Comparison of ENCODE assay signal across 30 mouse cellular contexts in genomic region chr2:129569120-129569519, GRCm38 (mm10). TPM values are rescaled to one million over a fixed set of nuclear protein-coding genes. Genes with fewer than 3 reads are reported as not detected.
"Had no signal": no experiment of that assay in that cellular context is flagged by ENCODE, and none has a peak within 500 bp of the region (broad histone marks: within the 10 kb centered on the region; RNA-seq: fewer than 3 reads in every experiment).

No protein-coding gene starts in this region.

- H3K4me3 ChIP-seq: gastrocnemius, adult 2 months; heart, embryonic 10.5 days; heart, embryonic 12.5 days; hindbrain, embryonic 10.5 days; hindbrain, embryonic 12.5 days; intestine, embryonic 15.5 days; kidney, embryonic 15.5 days; limb, embryonic 13.5 days; limb, embryonic 15.5 days; liver, embryonic 12.5 days had no signal

- ATAC-seq: hindbrain, embryonic 16.5 days; inflammation-experienced regulatory T-cells, adult 6 months; intestine, embryonic 15.5 days; intestine, postnatal 0 days; liver, embryonic 12.5 days had no signal

- H3K27ac ChIP-seq: gastrocnemius, adult 2 months; heart, embryonic 10.5 days; hindbrain, embryonic 10.5 days; hindbrain, embryonic 12.5 days; hindbrain, embryonic 14.5 days; intestine, embryonic 15.5 days; kidney, embryonic 15.5 days; kidney, postnatal 0 days; limb, embryonic 13.5 days; limb, embryonic 15.5 days; liver, embryonic 12.5 days; liver, embryonic 14.5 days had no signal

- DNase-seq: gastrocnemius, adult 2 months; gastrocnemius, postnatal 10 days; gastrocnemius, postnatal 25 days; heart, adult 18-20 months; heart, postnatal 10 days; heart, postnatal 4 days; kidney, adult 2 months; kidney, adult 9 months; kidney, postnatal 14 days; kidney, postnatal 36 days; layer of hippocampus, adult 9-11 months; layer of hippocampus, postnatal 36 days; left cerebral cortex, postnatal 4 days had no signal

RNA-seq across cellular contexts. Expression of gene F830045P16Rik, which starts 32.7 kb away (rescaled TPM):
- total RNA-seq: gastrocnemius, adult 2 months; gastrocnemius, postnatal 25 days; heart, adult 18-20 months; heart, postnatal 10 days; heart, postnatal 25 days; heart, postnatal 4 days; liver, adult 2 months had no signal
